Mouse (Mus musculus): Measurements from ENCODE around the gene BC048562. TPM values are rescaled to one million over a fixed set of nuclear protein-coding genes. Genes with fewer than 3 reads are reported as not detected.

The BC048562 gene
- not detected in 2 replicates for polyA plus RNA-seq (2012; rRNA removed)

GRCm38 (mm10) chr9:108436182-108436581 is at the start of gene BC048562:
BC048562 (plus strand) TSS chr9:108436482.

GRCm38 (mm10) chr9:108392676-108393075 is 43.6 kb upstream of the BC048562 start, which contains the start of gene 1700102P08Rik:
1700102P08Rik (plus strand) TSS chr9:108392805.

GRCm38 (mm10) chr9:108428384-108428783 is 7.9 kb upstream of the BC048562 start, which contains the start of gene Ccdc36:
Ccdc36 (minus strand) TSS chr9:108428484.

GRCm38 (mm10) chr9:108460319-108461178 is 24.3 kb downstream of the BC048562 start, which contains the start of gene Ccdc71:
Ccdc71 (plus strand) TSS chr9:108460527.

GRCm38 (mm10) chr9:108461181-108461631 is 24.9 kb downstream of the BC048562 start, which contains the start of gene Klhdc8b:
Klhdc8b (minus strand) TSS chr9:108461581.

GRCm38 (mm10) chr9:108479721-108480351 is 43.6 kb downstream of the BC048562 start, which contains the start of gene Lamb2:
Lamb2 (plus strand) TSS chr9:108479736.

GRCm38 (mm10) chr9:108490559-108491285 is 54.4 kb downstream of the BC048562 start, which contains the start of gene Usp19:
Usp19 (plus strand) TSS chr9:108490602.

Other genes starting within 250 kb of the BC048562 start
- 0.91 and 0.92 TPM in 2 replicates for gene Bsn, start 246.1 kb upstream of the BC048562 start, polyA plus RNA-seq (2012; rRNA removed)
- 28.8 and 36.6 TPM in 2 replicates for gene Dag1, start 172.5 kb upstream of the BC048562 start, polyA plus RNA-seq (2012; rRNA removed)
- gene Nicn1, start 146.1 kb upstream of the BC048562 start, polyA plus RNA-seq (2012; rRNA removed), result 6.8 and 6.9 TPM in 2 replicates
- gene Amt, start 139.6 kb upstream of the BC048562 start, polyA plus RNA-seq (2012; rRNA removed), result 3.2 TPM in 2 replicates
- 59.7 and 90.1 TPM in 2 replicates for gene Rhoa, start 130.4 kb upstream of the BC048562 start, polyA plus RNA-seq (2012; rRNA removed)
- gene Tcta, start 130.3 kb upstream of the BC048562 start, polyA plus RNA-seq (2012; rRNA removed), result 28.8 and 29.1 TPM in 2 replicates
- gene Gpx1, start 97.6 kb upstream of the BC048562 start, polyA plus RNA-seq (2012; rRNA removed), result 883 and 1,488 TPM in 2 replicates
- 30.4 and 31.9 TPM in 2 replicates for gene Usp4, start 88.6 kb upstream of the BC048562 start, polyA plus RNA-seq (2012; rRNA removed)
- gene 1700102P08Rik, start 43.7 kb upstream of the BC048562 start, polyA plus RNA-seq (2012; rRNA removed), result 0.24 TPM in 1 of 2 replicates, not detected in the other
- not detected in 2 replicates for gene Ccdc36, start 8.0 kb upstream of the BC048562 start, polyA plus RNA-seq (2012; rRNA removed)
- gene Ccdc71, start 24.0 kb downstream of the BC048562 start, polyA plus RNA-seq (2012; rRNA removed), result 9.5 and 10.1 TPM in 2 replicates
- gene Klhdc8b, start 25.1 kb downstream of the BC048562 start, polyA plus RNA-seq (2012; rRNA removed), result 35.5 and 42.0 TPM in 2 replicates
- 38.1 and 42.5 TPM in 2 replicates for gene Lamb2, start 43.3 kb downstream of the BC048562 start, polyA plus RNA-seq (2012; rRNA removed)
- 45.4 and 45.6 TPM in 2 replicates for gene Usp19, start 54.1 kb downstream of the BC048562 start, polyA plus RNA-seq (2012; rRNA removed)
- 95.3 and 101 TPM in 2 replicates for gene Qars, start 71.2 kb downstream of the BC048562 start, polyA plus RNA-seq (2012; rRNA removed)
- 28.5 and 33.1 TPM in 2 replicates for gene Qrich1, start 80.3 kb downstream of the BC048562 start, polyA plus RNA-seq (2012; rRNA removed)
- gene Impdh2, start 123.8 kb downstream of the BC048562 start, polyA plus RNA-seq (2012; rRNA removed), result 46.7 and 49.6 TPM in 2 replicates
- gene Ndufaf3, start 131.0 kb downstream of the BC048562 start, polyA plus RNA-seq (2012; rRNA removed), result 23.8 and 31.2 TPM in 2 replicates
- 107 and 117 TPM in 2 replicates for gene Dalrd3, start 133.4 kb downstream of the BC048562 start, polyA plus RNA-seq (2012; rRNA removed)
- 15.0 and 15.9 TPM in 2 replicates for gene Wdr6, start 142.3 kb downstream of the BC048562 start, polyA plus RNA-seq (2012; rRNA removed)
- 5.0 and 6.7 TPM in 2 replicates for gene P4htm, start 161.2 kb downstream of the BC048562 start, polyA plus RNA-seq (2012; rRNA removed)
- 12.1 and 13.6 TPM in 2 replicates for gene Arih2, start 212.9 kb downstream of the BC048562 start, polyA plus RNA-seq (2012; rRNA removed)
- gene Slc25a20, start 225.6 kb downstream of the BC048562 start, polyA plus RNA-seq (2012; rRNA removed), result 11.4 and 14.5 TPM in 2 replicates